Mouse (Mus musculus): Measurements from ENCODE around the gene Emcn.

- TF ChIP-seq CTCF (IDR thresholded peaks at IDR 0.05; ENCODE audit: extremely low read depth, insufficient read length, insufficient replicate concordance, low read depth, low read length) = no peak
- TF ChIP-seq POLR2A (IDR thresholded peaks at IDR 0.05; ENCODE audit: low read depth, low read length) = no peak
These were observed 4.9 kb upstream of the Emcn start for GRCm38 (mm10) chr3:137335957-137336356.

Measured in small intestine, adult 2 months (tissue).